Mouse (Mus musculus) embryonic facial prominence, embryonic 14.5 days (tissue): Measurements from ENCODE around the gene Il21. TPM values are rescaled to one million over a fixed set of nuclear protein-coding genes. Genes with fewer than 3 reads are reported as not detected.

Experiments
- ATAC-seq: fragments of 200-750 bp; cut with Nextera tagmentation; 2 replicates; pipeline ENCODE4 v1.8.0; 2017; ENCODE audit warnings: low read depth, moderate number of reproducible peaks, moderate TSS enrichment
- DNase-seq: peaks from one replicate; pipeline ENCODE4 v3.0.0-alpha.2; 2015; ENCODE audit warnings: low spot score
- H3K27ac ChIP-seq: fragments of 300-500 bp; sonication (generic); replicated peaks from 2 replicates; pipeline ENCODE4 v1.5.1; 2014; ENCODE audit warnings: low read depth, mild to moderate bottlenecking, low read length, moderate library complexity
- H3K27me3 ChIP-seq: fragments of 300-500 bp; sonication (generic); replicated peaks from 2 replicates; pipeline ENCODE4 v1.6.1; 2014; ENCODE audit warnings: low read length; ENCODE audit not compliant: control insufficient read depth, insufficient read depth
- H3K36me3 ChIP-seq: fragments of 300-500 bp; sonication (generic); 2 replicates; pipeline ENCODE4 v1.6.1; 2014; ENCODE audit warnings: low read length, mixed read lengths; ENCODE audit not compliant: control insufficient read depth, insufficient read depth
- H3K4me1 ChIP-seq: fragments of 300-500 bp; sonication (generic); 2 replicates; pipeline ENCODE4 v1.6.1; 2014; ENCODE audit warnings: antibody characterized with exemption, low read length; ENCODE audit not compliant: control insufficient read depth, insufficient read depth
- H3K4me2 ChIP-seq: fragments of 300-500 bp; sonication (generic); 2 replicates; pipeline ENCODE4 v1.6.1; 2014; ENCODE audit warnings: low read depth, mild to moderate bottlenecking, low read length, moderate library complexity, mixed read lengths
- H3K4me3 ChIP-seq: fragments of 300-500 bp; sonication (generic); 2 replicates; pipeline ENCODE4 v1.5.1; 2014; ENCODE audit warnings: low read depth, mild to moderate bottlenecking, low read length
- H3K9ac ChIP-seq: fragments of 300-500 bp; sonication (generic); 2 replicates; pipeline ENCODE4 v1.6.1; 2014; ENCODE audit warnings: low read depth, mild to moderate bottlenecking, low read length, moderate library complexity, mixed read lengths
- H3K9me3 ChIP-seq: fragments of 300-500 bp; sonication (generic); 2 replicates; pipeline ENCODE4 v1.6.1; 2016; ENCODE audit warnings: low read length; ENCODE audit not compliant: control insufficient read depth
- WGBS: fragments of 180-500 bp; shearing (Covaris S2); extraction: QIAGEN DNeasy Blood & Tissue Kit; methylation state at CpG from one replicate; pipeline ENCODE4 v1.1.7; 2014; 5-methylcytosine and 5-hydroxymethylcytosine counted together
- polyA plus RNA-seq: library from polyadenylated mRNA; unstranded; fragments of >200 nt; fragmentation: Nextera tagmentation; extraction: Ambion mirVana; gene quantifications from 2 replicates; pipeline ENCODE4 v1.2.1, GENCODE M21; 2014

Il21 gene
- polyA plus RNA-seq, 1 experiment from 2014 or later, result not detected

DNA sequence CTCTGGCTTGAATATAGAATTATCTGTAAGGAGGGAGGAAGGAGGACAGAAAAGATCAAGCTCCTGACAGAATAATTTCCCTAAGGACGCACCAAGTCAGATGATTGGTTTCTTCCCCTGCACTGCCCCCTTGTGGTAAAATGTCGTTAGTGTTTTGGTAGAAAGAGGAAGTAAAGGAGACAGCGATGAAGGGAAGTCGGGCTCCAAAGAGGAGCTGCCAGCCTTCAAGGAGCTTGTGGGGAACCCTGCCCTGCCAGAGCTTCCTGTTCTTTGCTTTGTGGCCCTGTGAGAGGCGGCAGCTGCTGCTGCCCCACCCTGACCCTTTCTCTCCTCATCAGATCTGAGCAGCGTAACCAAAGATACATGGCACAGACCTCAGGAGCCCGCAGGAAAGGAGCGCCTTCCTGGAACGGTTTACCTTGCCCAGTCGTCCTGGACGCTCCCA is 28.4 kb downstream of the Il21 start:
- Histone ChIP-seq H3K4me2 (peak overlapping the region; percentile 87), H3K9ac (peak overlapping the region; percentile 63), H3K4me1 (peaks cover 3% of the 10 kb centered on the region; the same call in 1 of the 2 replicates), H3K4me3 (peak overlapping the region; percentile 52), H3K27ac (no peak overlapping the region), H3K27me3 (no peaks in the 10 kb centered on the region), H3K36me3 (no peaks in the 10 kb centered on the region), H3K9me3 (no peaks in the 10 kb centered on the region)
- WGBS, result 0% methylated on average over 11 of the region's 11 CpGs
- DNase-seq (peak; percentile 87), ATAC-seq (peak; percentile 69)

DNA sequence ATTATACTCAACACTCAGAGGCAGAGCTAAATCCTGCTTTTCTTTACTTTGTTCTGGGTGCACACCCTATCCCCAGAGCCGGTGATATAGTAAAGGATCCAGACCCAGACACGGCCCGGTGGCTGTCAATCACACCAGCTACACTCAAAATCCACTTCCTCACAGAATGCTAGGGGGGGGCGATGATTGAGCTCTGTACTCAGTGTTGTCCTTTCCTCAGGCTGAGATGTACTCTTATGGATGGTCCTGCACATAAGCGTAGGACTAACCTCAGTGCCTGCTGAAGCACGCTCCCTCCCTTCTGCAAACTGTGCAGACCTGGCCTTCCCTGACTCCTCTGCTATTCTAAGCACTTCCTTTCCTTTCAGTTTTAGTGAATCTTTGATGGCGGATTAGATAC is 29.6 kb downstream of the Il21 start:
- Histone ChIP-seq H3K9ac (no peak overlapping the region), H3K36me3 (no peaks in the 10 kb centered on the region), H3K4me2 (no peak overlapping the region), H3K4me3 (no peak overlapping the region), H3K4me1 (peaks cover 3% of the 10 kb centered on the region; the same call in 1 of the 2 replicates), H3K27me3 (no peaks in the 10 kb centered on the region), H3K9me3 (no peaks in the 10 kb centered on the region), H3K27ac (no peak overlapping the region)
- ATAC-seq (no peak), DNase-seq (no peak)
- 81% methylated on average over 7 of the region's 7 CpGs for WGBS

DNA sequence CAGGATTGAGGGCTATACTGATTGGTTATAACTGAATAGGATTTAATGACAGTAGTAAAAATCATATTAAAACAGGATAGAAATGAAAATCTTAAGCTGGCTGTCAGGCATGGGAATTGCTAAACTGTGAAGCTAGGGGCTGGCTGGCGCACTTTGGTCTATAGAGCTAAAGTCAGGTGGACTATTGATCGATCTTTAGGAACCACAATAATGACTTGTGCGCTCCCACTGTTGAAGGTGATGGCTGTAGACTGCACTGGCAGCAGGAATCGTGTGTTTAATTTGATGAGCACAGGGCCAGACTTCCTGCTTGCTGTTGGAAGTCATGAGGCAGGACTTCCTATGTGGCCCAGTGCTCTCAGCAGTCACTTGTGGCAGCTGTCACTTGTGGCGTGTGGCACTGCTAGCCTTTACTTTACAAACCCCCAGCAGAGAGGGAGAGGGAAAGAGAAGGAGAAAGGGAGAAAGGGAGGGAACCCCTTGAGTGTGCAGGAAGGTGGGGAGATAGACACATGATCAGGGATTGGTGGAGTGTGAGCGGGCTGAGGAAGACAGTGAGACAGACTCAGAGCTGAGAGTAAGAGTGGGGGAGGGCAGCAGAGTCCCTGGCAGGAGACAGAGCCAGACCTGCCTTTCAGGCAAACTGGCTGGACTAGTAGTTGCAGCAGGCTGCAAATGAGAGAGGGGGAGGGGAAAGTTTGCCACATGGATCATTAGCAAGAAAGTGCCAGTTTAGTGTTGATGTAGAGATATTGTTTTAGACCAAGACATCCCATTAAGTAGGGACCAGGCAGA is 31.1 kb downstream of the Il21 start:
- Histone ChIP-seq H3K36me3 (no peaks in the 10 kb centered on the region), H3K4me1 (peaks cover 3% of the 10 kb centered on the region; the same call in 1 of the 2 replicates), H3K9ac (no peak overlapping the region), H3K27me3 (no peaks in the 10 kb centered on the region), H3K27ac (no peak overlapping the region), H3K4me3 (no peak overlapping the region), H3K9me3 (no peaks in the 10 kb centered on the region), H3K4me2 (no peak overlapping the region)
- ATAC-seq (peak; percentile 73; the same call in 1 of the 2 replicates), DNase-seq (peak; percentile 60)
- 48% methylated on average over 6 of the region's 6 CpGs for WGBS

DNA sequence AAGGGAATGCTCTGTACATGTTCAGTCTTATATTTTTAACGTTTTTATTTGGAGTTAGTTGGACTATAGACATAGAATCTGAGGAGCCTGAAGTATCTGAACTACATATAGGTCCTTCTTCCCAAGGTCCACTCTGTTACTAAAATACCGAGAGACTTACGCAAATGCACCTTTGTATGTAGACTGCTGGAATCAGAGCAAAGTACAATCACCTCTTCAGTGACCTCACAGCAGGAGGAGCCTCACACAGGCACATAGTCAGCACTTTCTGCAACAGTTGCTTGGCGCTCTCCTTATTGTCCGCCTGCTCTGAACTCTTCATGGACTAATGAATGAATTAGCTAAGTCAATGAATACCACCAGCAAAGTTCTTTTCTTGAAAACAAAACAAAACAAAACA is 34.1 kb downstream of the Il21 start:
- Histone ChIP-seq H3K27ac (no peak overlapping the region), H3K4me1 (peaks cover 3% of the 10 kb centered on the region; the same call in 1 of the 2 replicates), H3K36me3 (no peaks in the 10 kb centered on the region), H3K9me3 (no peaks in the 10 kb centered on the region), H3K9ac (no peak overlapping the region), H3K4me2 (no peak overlapping the region), H3K27me3 (no peaks in the 10 kb centered on the region), H3K4me3 (no peak overlapping the region)
- 84% methylated on average over 5 of the region's 5 CpGs for WGBS
- DNase-seq (no peak), ATAC-seq (no peak)

DNA sequence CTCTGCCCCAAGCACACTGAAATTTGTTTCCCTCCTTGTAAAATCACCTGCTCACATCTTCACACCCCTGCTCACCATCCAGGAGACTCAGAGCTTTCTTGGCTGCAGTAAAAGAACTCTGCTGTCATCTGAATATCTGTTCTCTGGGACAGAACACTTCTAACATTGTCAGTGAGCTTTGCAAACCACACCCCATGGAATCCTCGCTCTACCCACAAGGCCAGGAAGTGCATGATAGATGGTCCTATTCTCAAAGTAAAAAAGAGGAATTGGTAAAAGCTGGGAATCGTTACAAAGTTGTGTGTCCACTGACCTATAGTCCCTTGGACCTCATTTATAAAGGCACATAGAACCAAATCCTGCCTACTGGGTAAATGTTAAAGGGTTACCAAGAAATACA is 40.5 kb downstream of the Il21 start:
- Histone ChIP-seq H3K4me3 (no peak overlapping the region), H3K9me3 (no peaks in the 10 kb centered on the region), H3K9ac (no peak overlapping the region), H3K27ac (no peak overlapping the region), H3K36me3 (no peaks in the 10 kb centered on the region), H3K4me2 (no peak overlapping the region), H3K27me3 (no peaks in the 10 kb centered on the region), H3K4me1 (no peaks in the 10 kb centered on the region)
- DNase-seq (no peak), ATAC-seq (no peak)
- WGBS, result 69% methylated on average over 2 of the region's 2 CpGs

DNA sequence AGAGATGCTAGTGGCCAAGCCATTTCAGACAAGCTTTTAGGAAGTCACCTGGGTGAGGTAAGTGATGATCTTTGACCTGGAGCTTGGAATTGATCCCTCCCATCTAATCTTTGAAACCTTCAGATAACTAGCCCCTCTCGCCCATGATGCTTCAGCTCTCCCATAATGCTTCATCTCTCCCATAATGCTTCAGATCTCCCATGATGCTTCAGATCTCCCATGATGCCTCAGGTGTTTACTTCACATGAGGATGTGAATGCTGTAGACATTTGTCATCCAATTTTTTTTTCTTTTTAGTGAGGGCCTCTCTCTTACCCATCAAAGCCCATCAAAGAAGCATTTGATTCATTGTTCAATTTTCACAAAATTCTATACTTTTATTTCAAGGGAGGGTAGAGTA is 46.9 kb downstream of the Il21 start:
- Histone ChIP-seq H3K27me3 (no peaks in the 10 kb centered on the region), H3K9ac (no peak overlapping the region), H3K4me3 (no peak overlapping the region), H3K4me1 (peaks cover 10% of the 10 kb centered on the region; the same call in 1 of the 2 replicates), H3K36me3 (no peaks in the 10 kb centered on the region), H3K4me2 (no peak overlapping the region), H3K9me3 (no peaks in the 10 kb centered on the region), H3K27ac (no peak overlapping the region)
- ATAC-seq (no peak), DNase-seq (no peak)
- 84% methylated on average over 1 of the region's 1 CpGs for WGBS

DNA sequence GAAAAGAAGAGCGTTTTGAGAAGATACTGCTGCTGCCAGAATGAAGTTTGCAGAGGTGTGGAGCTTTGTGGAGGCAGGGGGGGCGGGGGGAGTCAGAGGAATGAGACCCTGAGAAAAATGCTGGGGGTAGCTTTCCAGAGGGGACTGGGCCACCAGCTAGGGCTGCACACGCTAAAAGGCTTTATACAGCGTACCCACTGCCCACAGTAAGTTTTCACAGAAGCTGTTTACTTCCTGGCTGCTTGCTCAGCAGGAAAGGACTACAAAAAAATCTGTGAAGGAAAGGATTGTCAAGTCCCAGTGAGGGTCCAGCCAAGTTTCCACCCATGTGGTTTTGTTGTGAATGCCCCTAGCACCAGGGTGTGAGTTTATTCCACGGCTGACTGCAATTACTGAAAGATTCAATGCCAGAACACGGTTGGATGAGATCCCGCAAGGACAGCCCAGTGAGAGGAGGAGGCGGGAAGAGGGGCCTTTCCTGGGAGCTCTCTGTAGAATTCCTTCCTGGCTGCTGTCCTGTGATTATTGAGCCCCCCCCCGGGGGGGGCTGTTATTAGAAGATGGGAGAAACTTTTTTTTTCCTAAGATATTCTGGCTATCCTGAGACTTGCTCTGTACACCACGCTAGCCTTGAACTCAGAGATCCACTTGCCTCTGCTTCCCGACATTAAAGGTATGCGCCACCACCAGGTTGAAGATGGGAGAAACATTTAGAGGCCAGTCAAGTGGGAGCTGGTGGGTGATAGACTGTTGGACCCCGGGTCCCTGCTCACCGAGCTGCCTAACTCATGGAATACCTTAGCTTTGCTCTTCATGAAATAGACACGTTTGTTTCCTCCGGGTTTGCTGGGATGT is 49.8 kb downstream of the Il21 start:
- Histone ChIP-seq H3K4me1 (peaks cover 10% of the 10 kb centered on the region; the same call in 1 of the 2 replicates), H3K27ac (peak overlapping the region; percentile 52), H3K27me3 (no peaks in the 10 kb centered on the region), H3K4me2 (peak overlapping the region; percentile 20; the same call in 1 of the 2 replicates), H3K9ac (0 out of 2 replicates have a peak overlapping the region, but pooled peaks have one; percentile 25), H3K36me3 (no peaks in the 10 kb centered on the region), H3K4me3 (no peak overlapping the region), H3K9me3 (no peaks in the 10 kb centered on the region)
- WGBS, result 46% methylated on average over 16 of the region's 16 CpGs
- peak; percentile 82 for DNase-seq
- peak; percentile 37; the same call in 1 of the 2 replicates for ATAC-seq

DNA sequence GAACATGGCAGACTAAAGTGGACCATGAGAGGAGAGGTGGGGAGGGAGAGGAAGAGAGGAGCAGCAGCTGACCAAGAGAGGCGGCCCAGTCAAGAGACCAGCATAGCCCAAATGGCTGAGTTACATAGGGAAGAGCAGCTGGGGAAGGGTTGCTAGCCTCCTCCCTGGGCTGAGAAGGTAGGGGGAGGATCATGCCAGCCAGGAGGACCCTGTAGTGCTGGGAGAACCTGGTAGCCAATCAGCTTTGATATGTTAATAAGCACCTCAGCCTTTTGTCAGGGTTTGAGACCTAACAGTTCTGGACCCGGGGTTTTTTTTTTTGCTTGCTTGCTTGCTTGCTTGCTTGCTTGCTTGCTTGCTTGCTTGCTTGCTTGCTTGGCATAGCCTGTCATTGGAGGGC is 51.4 kb downstream of the Il21 start:
- Histone ChIP-seq H3K36me3 (no peaks in the 10 kb centered on the region), H3K4me2 (no peak overlapping the region), H3K9ac (no peak overlapping the region), H3K4me1 (peaks cover 10% of the 10 kb centered on the region; the same call in 1 of the 2 replicates), H3K27ac (no peak overlapping the region), H3K27me3 (no peaks in the 10 kb centered on the region), H3K4me3 (no peak overlapping the region), H3K9me3 (no peaks in the 10 kb centered on the region)
- ATAC-seq (0 out of 2 replicates have a peak, but pooled peaks have one; percentile 30), DNase-seq (no peak)
- 33% methylated on average over 2 of the region's 2 CpGs for WGBS
